Mouse (Mus musculus) CH12.LX (cell line): Measurements from ENCODE around the gene Tmem233. TPM values are rescaled to one million over a fixed set of nuclear protein-coding genes. Genes with fewer than 3 reads are reported as not detected.

Experiments used
- DNase-seq: peaks from one replicate; pipeline ENCODE4 v3.0.0-alpha.2; 2013; ENCODE audit errors: extremely low read depth
- H3K27ac ChIP-seq: 2 replicates; pipeline ENCODE4 v1.5.1; 2012; ENCODE audit warnings: low read depth, mild to moderate bottlenecking, control low read depth, moderate library complexity; ENCODE audit not compliant: insufficient read depth
- H3K27me3 ChIP-seq: replicated peaks from 2 replicates; pipeline ENCODE3; 2012; ENCODE audit warnings: inconsistent platforms
- H3K36me3 ChIP-seq, 2 experiments: replicated peaks in 1 of 2; 2 replicates each; pipeline versions ENCODE3 to v1.6.1; 2012; ENCODE audit warnings: inconsistent platforms in 1 of 2, low read length in 1 of 2, mild to moderate bottlenecking in 1 of 2, mixed read lengths in 1 of 2, moderate library complexity in 1 of 2; ENCODE audit not compliant: control insufficient read depth in 1 of 2, insufficient read depth in 1 of 2
- H3K4me1 ChIP-seq, 2 experiments: 2 replicates each; pipeline ENCODE4 v1.6.1; 2012; ENCODE audit warnings: inconsistent platforms in 1 of 2, moderate library complexity in 1 of 2; ENCODE audit not compliant: insufficient read depth in 2 of 2, control insufficient read depth in 1 of 2
- H3K4me2 ChIP-seq: 2 replicates; pipeline ENCODE4 v1.6.1; 2012; ENCODE audit warnings: low read depth, mild to moderate bottlenecking, control low read depth; ENCODE audit not compliant: poor library complexity, insufficient read depth, severe bottlenecking
- H3K4me3 ChIP-seq, 3 experiments: fragments of 150-350 bp in 1 of 3; sonication (generic) in 1 of 3; replicated peaks in 1 of 3; 2 replicates each; pipeline versions ENCODE3 to v1.5.1; 2011 to 2012; ENCODE audit warnings: low read depth in 2 of 3, low read length in 2 of 3, mild to moderate bottlenecking in 2 of 3, moderate library complexity in 2 of 3, control low read depth in 1 of 3, improper control_type of control experiment in 1 of 3, inconsistent platforms in 1 of 3, mixed read lengths in 1 of 3; ENCODE audit not compliant: poor library complexity in 1 of 3
- H3K79me2 ChIP-seq: replicated peaks from 2 replicates; pipeline ENCODE4 v1.6.1; 2012; ENCODE audit warnings: mild to moderate bottlenecking, moderate library complexity; ENCODE audit not compliant: control insufficient read depth, poor library complexity, insufficient read depth, severe bottlenecking; ENCODE audit errors: extremely low read depth
- H3K9ac ChIP-seq: 2 replicates; pipeline ENCODE4 v1.6.1; 2012; ENCODE audit warnings: low read depth, mild to moderate bottlenecking, control low read depth, moderate library complexity; ENCODE audit not compliant: insufficient read depth
- H3K9me3 ChIP-seq: replicated peaks from 2 replicates; pipeline ENCODE3; 2012; ENCODE audit warnings: low read length, inconsistent platforms, mixed read lengths
- BHLHE40 ChIP-seq: IDR thresholded peaks from 2 replicates; pipeline ENCODE4 v1.6.1; 2011; ENCODE audit warnings: mild to moderate bottlenecking, low read depth, low read length, improper control_type of control experiment
- CHD1 ChIP-seq: IDR thresholded peaks from 2 replicates; pipeline ENCODE4 v1.6.1; 2012; ENCODE audit warnings: low read depth, low read length, improper control_type of control experiment, inconsistent platforms
- CHD2 ChIP-seq: IDR thresholded peaks from 2 replicates; pipeline ENCODE4 v1.6.1; 2011; ENCODE audit warnings: low read length, improper control_type of control experiment
- EP300 ChIP-seq: IDR thresholded peaks from 2 replicates; pipeline ENCODE4 v1.6.1; 2011; ENCODE audit warnings: low read length, improper control_type of control experiment
- GABPA ChIP-seq: IDR thresholded peaks from 2 replicates; pipeline ENCODE4 v1.6.1; 2012; ENCODE audit warnings: low read depth, low read length, improper control_type of control experiment, inconsistent platforms; ENCODE audit not compliant: insufficient replicate concordance
- IRF4 ChIP-seq: IDR thresholded peaks from 2 replicates; pipeline ENCODE4 v1.6.1; 2014; ENCODE audit warnings: low read depth, mild to moderate bottlenecking, inconsistent platforms, low read length, improper control_type of control experiment
- JUND ChIP-seq: conservative IDR thresholded peaks from 2 replicates; pipeline ENCODE4 v1.6.1; 2011; ENCODE audit warnings: low read depth, low read length, improper control_type of control experiment
- KAT2A ChIP-seq: IDR thresholded peaks from 2 replicates; pipeline ENCODE4 v1.6.1; 2012; ENCODE audit warnings: low read length, improper control_type of control experiment, inconsistent platforms; ENCODE audit not compliant: insufficient replicate concordance
- MAZ ChIP-seq: IDR thresholded peaks from 2 replicates; pipeline ENCODE4 v1.6.1; 2012; ENCODE audit warnings: low read depth, mild to moderate bottlenecking, inconsistent platforms, low read length, improper control_type of control experiment, moderate library complexity
- MXI1 ChIP-seq: IDR thresholded peaks from 2 replicates; pipeline ENCODE4 v1.6.1; 2011; ENCODE audit warnings: mild to moderate bottlenecking, low read depth, low read length, improper control_type of control experiment
- RCOR1 ChIP-seq: conservative IDR thresholded peaks from 2 replicates; pipeline ENCODE4 v1.6.1; 2012; ENCODE audit warnings: low read depth, mild to moderate bottlenecking, inconsistent platforms, low read length, improper control_type of control experiment
- SMC3 ChIP-seq: IDR thresholded peaks from 2 replicates; pipeline ENCODE4 v1.6.1; 2011; ENCODE audit warnings: low read depth, low read length, improper control_type of control experiment
- TBP ChIP-seq: conservative IDR thresholded peaks from 2 replicates; pipeline ENCODE4 v1.6.1; 2011; ENCODE audit warnings: low read depth, low read length, improper control_type of control experiment
- USF1 ChIP-seq: IDR thresholded peaks from 2 replicates; pipeline ENCODE4 v1.6.1; 2014; ENCODE audit warnings: low read depth, mild to moderate bottlenecking, inconsistent platforms, low read length, improper control_type of control experiment
- USF2 ChIP-seq: conservative IDR thresholded peaks from 2 replicates; pipeline ENCODE4 v1.6.1; 2011; ENCODE audit warnings: low read depth, low read length, improper control_type of control experiment
- ZC3H11A ChIP-seq: IDR thresholded peaks from 2 replicates; pipeline ENCODE4 v1.6.1; 2012; ENCODE audit warnings: low read depth, mild to moderate bottlenecking, inconsistent platforms, low read length, improper control_type of control experiment
- ZMIZ1 ChIP-seq: IDR thresholded peaks from 2 replicates; pipeline ENCODE4 v1.6.1; 2012; ENCODE audit warnings: low read depth, mild to moderate bottlenecking, inconsistent platforms, low read length, improper control_type of control experiment
- ZNF384 ChIP-seq: IDR thresholded peaks from 2 replicates; pipeline ENCODE4 v1.6.1; 2012; ENCODE audit warnings: low read depth, low read length, improper control_type of control experiment, inconsistent platforms
- dilution Hi-C: fragments of 300-500 bp; cut with MboI; formaldehyde crosslinking; loops from 2 replicates; pipeline ENCODE4 v1.14.3; 2020; ENCODE audit warnings: low sequenced_read_pairs; ENCODE audit not compliant: extremely low pct_unique_long_range_greater_than_20kb, extremely low pct_ligation_motif_present
- in situ Hi-C: fragments of 300-500 bp; cut with MboI; formaldehyde crosslinking; loops from 3 replicates; pipeline ENCODE4 v1.14.3; 2019; ENCODE audit warnings: low sequenced_read_pairs, low pct_ligation_motif_present, low pct_unique_long_range_greater_than_20kb, mixed read lengths
- polyA plus RNA-seq: library from polyadenylated mRNA; unstranded; fragments of >175 nt; gene quantifications from 2 replicates; pipeline ENCODE4 v1.2.1, GENCODE M21; 2012; ENCODE audit warnings: low read depth; ENCODE audit not compliant: insufficient read length
- total RNA-seq, 2 experiments: library from RNA; depleted of rRNA; stranded (reverse); fragments of 300-350 nt in 1 of 2; fragments of >200 nt in 1 of 2; gene quantifications; 2 replicates each; pipeline ENCODE4 v1.2.3; 2012 to 2014

The Tmem233 gene
- total and polyA plus RNA-seq, 3 experiments = not detected

GRCm38 (mm10) chr5:116023821-116024284 is 59.2 kb downstream of the Tmem233 start:
- H3K4me1 ChIP-seq = peaks cover 0 to 20% of the 10 kb centered on the region in 2 experiments; a peak in 2 of 4 replicates
- no peak for DNase-seq
- in situ Hi-C loops = no loop called here

GRCm38 (mm10) chr5:116023251-116023661 is 59.8 kb downstream of the Tmem233 start:
- H3K9ac ChIP-seq = peak overlapping the region; percentile 90
- H3K36me3 ChIP-seq = peaks cover 32 to 42% of the 10 kb centered on the region in 2 experiments
- no peak overlapping the region for H3K27ac ChIP-seq
- dilution Hi-C loops = no loop called here
- no peaks in the 10 kb centered on the region for H3K27me3 ChIP-seq
- peaks cover 0 to 20% of the 10 kb centered on the region in 2 experiments; a peak in 2 of 4 replicates for H3K4me1 ChIP-seq
- TF ChIP-seq BHLHE40 = no peak
- no peak for TF ChIP-seq USF1
- no peak for TF ChIP-seq EP300
- no peak for TF ChIP-seq MXI1
- TF ChIP-seq GABPA = no peak
- TF ChIP-seq TBP = no peak
- TF ChIP-seq CHD1 = no peak
- TF ChIP-seq MAZ = no peak
- TF ChIP-seq ZMIZ1 = no peak
- TF ChIP-seq USF2 = no peak
- TF ChIP-seq RCOR1 = no peak
- no peak for TF ChIP-seq ZC3H11A
- no peaks in the 10 kb centered on the region for H3K9me3 ChIP-seq
- in situ Hi-C loops = no loop called here
- peaks cover 27% of the 10 kb centered on the region for H3K79me2 ChIP-seq
- DNase-seq = no peak
- peak overlapping the region; percentile 72 to 93 (median 80) for H3K4me3 ChIP-seq
- peak overlapping the region; percentile 89 for H3K4me2 ChIP-seq

More at GRCm38 (mm10) chr5:116023821-116024284, 59.2 kb downstream of the Tmem233 start:
- H3K4me2 ChIP-seq = peak overlapping the region; percentile 89
- H3K36me3 ChIP-seq = peaks cover 28 to 36% of the 10 kb centered on the region in 2 experiments
- H3K9ac ChIP-seq = peak overlapping the region; percentile 90
- peaks cover 27% of the 10 kb centered on the region for H3K79me2 ChIP-seq
- no peaks in the 10 kb centered on the region for H3K27me3 ChIP-seq
- dilution Hi-C loops = no loop called here
- peak overlapping the region; percentile 72 to 93 (median 80) for H3K4me3 ChIP-seq
- no peaks in the 10 kb centered on the region for H3K9me3 ChIP-seq
- TF ChIP-seq JUND (no peak), SMC3 (no peak), IRF4 (no peak), KAT2A (no peak), USF2 (no peak), CHD2 (no peak), MAZ (no peak), ZNF384 (no peak)
- H3K27ac ChIP-seq = peak overlapping the region; percentile 32
